Mouse (Mus musculus): ENCODE measurements around the gene BC030870. TPM values are rescaled to one million over a fixed set of nuclear protein-coding genes. Genes with fewer than 3 reads are reported as not detected.
A peak's percentile ranks its signal among the peaks of the same experiment; 100 is the strongest.

BC030870 gene
- not detected for total RNA-seq (2021)

DNA sequence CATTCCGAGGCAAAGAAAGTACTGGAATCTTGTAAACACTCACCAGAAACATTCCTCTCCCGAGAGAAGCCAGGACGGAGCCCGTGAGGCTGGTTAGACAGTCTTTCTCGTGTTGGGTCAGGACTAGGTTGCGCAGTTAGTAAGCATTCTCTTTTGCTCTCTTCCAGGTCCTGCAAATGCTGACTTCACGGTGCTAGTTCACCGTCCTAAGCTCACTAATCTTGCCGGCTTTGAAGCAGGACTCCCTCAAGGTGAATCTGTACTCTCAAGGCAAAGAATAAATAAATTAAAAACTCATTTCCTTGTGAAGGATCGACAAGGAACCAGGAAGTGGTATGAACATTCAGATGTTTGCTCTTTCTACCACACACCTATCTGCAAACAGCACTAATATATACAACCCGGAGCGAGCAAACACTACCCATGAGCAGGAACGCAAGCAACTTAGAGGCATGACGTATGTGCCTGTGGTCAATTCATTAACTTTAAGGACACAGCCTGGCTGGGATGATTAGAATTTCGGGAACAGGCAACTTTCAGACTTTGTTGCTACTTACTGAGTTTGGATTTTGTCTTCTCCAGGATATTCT is at the start of gene BC030870:
Gene BC030870, minus strand, starts transcription at position 365 of the 590 bp plus-strand sequence.
- no peak for DNase-seq

DNA sequence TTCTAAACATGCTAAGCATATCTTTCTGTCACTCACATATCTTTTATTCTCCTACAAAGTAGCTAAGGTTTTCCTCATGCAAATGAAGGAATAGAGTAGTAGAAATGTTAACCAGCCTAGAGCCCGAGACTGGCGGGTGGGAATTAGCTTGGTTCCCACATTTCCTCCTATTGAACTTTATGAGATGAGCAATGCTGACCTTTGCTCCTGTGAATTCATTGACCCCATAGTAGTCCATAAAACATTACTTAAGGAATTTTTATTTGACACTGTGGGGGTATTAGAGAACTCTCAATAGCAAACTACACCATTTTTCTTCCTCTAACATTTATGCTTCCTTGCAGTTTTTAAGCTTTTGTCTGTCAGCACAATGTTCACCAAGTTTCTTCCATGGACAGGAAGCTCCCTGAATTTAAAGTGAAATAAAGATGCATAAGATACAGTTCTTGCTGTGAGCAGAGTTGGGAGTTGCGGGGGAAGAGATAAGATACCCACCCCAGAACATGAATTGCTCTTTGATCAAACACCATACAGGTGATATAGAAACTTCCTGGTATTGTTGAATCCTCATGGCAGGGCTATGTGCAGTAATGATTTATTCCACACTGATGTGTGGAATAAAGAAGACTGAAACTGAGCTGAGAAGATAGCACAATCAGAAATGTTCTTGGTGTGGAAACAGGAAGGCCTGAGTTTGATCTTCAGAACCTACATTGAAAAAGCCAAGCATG is 45.5 kb upstream of the BC030870 start:
- no peak for DNase-seq

DNA sequence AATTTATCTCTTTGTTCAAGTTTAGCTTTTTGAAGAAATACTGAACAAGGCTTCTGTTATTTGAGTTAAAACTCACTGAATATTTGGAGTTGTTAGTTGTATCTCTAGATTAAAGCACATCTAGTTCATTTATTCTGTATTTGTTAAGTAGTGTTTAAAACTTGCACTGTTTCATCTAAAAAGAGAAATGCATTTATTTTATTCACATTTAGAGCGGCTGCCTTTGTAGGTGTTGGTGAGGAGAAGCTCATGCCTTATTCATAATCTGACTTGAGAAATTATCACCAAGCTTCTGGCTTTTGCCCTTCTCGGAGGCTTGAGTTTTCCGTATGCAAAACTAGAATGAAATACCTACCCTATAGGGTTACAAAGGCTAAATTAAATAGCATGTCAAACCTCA is 39.8 kb upstream of the BC030870 start:
- DNase-seq: no peak

DNA sequence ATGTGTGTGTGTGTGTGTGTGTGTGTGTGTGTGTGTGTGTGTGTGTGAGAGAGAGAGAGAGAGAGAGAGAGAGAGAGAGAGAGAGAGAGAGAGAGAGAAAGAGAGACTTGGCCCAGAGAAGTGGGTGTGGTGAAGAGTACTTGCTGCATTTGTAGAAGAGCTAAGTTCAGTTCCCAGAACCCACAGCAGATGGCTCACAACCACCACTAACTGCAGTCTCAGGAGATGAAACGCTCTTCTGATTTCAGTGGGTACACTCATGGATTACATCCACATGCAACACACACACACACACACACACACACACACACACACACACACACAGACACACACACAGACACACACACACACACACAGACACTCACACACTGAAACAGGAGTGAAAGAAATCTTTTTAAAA is 31.3 kb upstream of the BC030870 start:
- DNase-seq: peak in 1 of 2 experiments; percentile 34

DNA sequence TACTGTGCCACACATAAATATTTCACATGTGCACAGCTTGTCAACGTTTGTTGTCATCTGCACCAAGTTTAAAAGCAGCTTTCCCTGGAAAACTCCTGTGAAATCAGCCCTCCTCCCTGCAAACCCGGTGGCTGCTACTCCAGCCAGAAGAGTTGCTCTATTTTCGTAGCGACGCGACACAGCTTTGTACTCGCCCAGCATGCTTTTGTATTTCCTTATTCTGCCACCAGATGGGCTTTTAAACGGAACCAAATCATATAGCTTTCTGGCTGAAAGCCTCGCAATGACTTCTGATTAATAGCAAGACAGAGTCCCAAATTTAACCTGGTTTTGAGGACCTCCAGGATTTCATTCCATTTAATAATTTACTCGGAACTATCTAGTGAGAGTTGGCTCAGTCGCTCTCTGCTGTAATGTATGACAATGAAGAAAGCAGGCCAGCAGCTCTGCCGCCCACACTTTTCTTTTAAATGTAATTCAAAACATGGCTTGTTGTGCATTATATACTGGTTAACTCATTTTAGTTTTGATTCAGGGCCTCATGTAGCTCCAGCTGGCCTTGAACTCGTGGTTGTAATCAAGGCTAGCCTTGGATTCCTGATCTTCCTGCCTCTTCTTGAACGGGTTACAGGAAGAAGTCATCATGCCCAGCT is 29.9 kb upstream of the BC030870 start:
- peak; percentile 21 to 22 for DNase-seq

DNA sequence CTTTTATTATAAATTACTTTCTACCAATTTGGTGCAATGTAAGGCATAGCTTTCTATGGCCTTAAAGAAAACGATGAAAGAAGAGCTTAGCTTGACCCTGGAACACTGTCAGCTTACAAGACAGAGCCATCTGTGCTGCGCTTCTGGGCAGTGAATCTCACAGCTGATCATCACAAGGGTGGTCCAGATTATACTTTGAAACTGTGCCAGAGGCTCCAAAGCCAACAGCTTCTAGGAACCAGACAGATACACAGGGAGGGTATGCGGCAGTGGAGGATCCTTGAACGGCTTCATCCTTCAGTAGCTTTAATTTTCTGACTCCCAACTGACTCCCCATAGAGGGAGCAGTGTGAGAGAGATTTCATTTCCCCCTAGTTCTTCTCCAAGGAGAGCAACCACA is 28.5 kb upstream of the BC030870 start:
- no peak for DNase-seq

DNA sequence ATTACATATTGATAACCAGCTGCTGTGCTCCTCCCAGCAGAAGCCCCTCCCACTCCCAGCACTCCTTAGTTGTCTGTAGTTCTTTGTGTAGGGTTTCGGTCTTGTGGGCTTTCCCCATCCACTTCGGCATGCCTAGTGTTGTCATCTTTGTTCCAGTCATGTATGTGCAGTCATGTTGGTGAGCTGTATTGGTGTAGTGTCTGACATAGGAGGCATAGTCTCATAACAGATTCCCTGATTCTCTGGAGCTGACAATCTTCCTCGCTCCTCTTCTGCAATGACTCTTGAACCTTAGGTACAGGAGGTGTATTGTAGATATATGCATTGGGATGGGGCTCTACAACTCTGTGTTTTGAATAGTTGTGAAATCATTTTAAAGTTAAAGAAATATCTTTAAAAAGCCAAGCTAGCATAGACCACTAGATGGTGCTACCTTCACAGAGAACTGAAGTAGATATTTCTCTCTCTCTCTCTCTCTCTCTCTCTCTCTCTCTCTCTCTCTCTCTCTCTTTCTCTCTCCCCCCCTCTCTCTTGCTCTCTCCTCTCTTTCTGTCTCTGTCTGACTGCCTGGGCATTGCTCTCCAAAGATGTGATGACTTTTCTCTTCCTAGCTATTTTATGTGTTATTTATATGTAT is 9.6 kb upstream of the BC030870 start:
- DNase-seq: no peak

DNA sequence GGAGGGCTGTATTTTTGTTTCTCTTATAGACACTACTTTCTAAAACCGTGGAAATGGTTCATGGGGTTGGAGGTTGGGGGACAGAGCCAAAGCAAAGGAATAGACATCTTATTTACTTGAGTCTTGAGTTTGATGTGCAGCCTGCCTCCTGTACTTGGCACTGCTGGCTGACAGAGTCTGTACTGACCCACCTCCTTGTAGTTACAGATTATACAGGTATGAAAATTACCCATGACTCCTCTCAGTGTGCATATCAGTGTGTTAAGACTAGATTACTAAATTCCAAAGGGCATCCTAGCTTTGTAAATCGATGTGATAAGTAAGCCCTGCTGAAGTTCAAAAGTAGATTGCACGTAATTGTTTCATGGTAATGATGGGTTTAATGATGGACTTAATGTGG is 2.9 kb downstream of the BC030870 start:
- DNase-seq: no peak

DNA sequence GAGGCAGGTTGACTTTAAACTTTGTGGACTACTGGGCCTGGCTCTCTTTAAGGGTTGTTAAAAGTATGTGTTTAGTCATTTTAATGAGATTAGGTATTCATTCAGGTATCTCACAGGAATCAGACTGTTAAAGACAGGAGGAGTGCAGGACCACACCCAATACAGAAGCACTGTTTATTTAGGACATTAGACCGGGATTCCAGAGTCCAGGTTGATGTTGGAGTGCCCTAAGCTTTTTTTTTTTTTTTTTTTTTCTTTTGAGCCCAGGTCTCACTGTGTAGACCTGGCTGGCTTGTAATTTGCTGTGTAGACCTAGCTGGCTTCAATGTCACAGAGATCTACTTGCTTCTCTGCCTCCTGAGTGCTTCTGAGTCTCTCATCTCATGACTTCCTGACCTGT is 3.3 kb downstream of the BC030870 start:
- DNase-seq: no peak

DNA sequence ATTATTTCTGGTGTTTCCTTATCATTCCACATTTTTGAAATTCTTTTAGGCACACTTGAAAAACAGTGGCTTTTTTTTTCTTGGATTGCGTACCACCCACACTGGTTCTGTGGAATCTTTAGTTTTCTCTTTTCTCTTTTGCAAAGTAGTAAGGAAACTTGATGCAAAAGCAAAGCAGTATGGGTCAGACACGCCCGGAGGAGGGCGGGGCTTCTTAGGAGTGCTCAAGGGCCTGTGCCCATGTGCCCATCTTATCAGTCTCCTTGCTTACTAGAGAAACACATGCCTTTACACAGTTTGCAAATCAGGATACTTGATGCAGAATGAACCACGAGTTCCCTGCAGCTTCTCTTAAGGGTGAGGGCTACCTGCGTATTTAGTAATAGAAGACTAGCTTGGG is 17.3 kb downstream of the BC030870 start:
- no peak for DNase-seq

DNA sequence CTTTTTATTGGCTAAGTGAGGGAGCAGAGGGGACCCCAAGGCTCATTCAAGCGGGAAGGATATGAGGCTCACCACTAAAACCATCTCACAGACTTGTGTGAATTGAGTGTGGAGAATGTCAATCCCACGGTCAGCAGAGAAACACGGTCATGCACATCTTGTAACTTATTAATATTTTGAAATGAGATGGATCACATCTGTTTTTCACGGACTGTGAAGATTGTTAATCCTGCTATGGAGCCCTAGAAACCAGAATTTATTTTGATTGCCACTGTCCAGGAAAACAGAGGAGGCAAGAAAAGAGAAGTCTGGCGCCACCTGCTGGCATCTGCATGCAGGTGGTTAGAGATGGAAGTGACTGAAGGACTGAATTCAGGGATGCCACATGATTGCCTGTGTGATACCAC is 19.1 kb downstream of the BC030870 start:
- peak; percentile 57 to 67 for DNase-seq

DNA sequence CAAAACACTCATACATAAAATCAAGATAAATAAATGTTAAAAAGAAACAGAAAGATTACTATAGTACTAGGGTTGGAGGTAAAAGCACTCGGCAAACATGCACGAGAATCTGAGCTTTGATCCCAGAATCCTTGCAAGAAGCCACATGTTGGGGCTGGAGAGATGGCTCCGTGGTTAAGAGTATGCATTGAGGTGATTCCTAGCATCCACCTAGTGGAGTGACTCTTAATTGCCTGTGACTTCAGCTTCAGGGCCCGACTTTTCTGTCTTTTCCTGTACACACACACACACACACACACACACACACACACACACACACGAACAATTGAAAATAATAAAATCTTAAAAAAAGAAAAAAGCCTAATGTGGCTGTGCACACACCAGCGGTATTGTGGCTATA is 20.4 kb downstream of the BC030870 start:
- DNase-seq: no peak

DNA sequence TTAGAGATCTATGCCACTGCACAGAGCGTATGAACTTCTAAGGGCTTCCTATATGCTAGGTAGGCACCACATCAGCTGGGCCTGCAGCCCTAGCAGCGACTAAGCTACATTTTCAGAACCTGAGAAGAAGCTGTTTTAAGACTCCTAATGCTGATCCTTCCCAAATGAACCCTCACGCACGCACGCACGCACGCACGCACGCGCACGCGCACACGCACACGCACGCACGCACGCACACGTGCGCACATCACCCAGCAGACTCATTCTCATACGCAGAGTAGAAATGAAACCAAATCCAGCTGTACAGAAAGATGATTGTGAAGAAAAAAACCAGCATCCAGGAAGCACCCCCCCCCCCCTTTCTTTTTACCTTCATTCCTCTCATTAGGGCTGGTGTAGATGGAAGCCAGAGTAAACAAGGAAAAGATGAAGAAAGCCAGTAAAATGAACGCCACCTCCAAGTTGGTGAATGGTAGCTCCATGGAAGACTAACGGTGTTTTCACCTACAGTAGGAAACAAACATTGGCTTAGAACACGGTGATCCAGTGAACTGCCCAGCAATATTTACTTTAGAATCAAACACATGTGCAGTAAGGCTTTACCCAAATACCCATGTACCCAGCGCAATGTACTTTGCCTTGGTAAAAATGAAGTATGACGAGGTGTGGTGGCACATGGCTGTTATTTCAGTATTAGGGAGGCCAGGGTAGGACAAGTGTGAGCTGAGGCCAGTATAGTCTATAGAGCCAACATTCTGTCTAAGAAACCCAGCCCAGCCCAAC is 21.2 kb downstream of the BC030870 start:
- DNase-seq: no peak

DNA sequence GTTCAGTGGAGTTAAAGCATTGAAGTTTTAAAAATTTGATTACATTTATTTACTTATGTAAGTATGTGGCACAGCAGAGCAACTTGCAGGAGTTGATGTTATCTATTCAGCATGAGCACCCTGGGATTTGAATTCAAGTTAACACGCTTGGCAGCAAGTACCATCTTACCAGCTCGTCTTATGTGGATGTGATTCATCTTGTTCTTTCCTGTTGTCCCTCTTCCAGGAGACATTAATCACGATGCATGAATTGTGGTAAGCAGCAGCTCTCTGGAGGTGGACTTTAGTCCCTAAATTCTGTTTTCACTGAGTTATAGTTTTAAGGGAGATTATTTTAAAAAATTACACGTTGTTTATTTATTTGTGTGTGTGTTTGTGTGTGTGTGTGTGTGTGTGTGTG is 25.3 kb downstream of the BC030870 start:
- no peak for DNase-seq

DNA sequence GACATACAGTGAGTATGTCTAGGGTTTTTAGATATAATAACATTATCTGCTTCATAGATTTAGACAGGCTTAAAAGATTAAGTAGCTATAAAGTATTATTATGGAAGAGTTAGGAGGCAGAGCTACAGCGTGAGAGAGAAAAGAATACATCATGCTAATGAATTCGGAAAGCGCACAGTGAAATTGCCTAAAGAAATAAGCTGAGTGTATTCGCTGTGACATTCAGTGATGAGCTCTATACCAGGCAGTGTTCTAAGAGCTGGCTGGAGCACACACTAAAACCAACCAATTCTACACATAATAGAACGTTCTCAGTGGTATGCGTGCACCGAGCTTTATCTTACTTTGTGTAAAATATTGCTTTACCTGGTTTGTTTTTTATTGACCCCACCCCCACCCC is 25.7 kb downstream of the BC030870 start:
- DNase-seq: no peak

DNA sequence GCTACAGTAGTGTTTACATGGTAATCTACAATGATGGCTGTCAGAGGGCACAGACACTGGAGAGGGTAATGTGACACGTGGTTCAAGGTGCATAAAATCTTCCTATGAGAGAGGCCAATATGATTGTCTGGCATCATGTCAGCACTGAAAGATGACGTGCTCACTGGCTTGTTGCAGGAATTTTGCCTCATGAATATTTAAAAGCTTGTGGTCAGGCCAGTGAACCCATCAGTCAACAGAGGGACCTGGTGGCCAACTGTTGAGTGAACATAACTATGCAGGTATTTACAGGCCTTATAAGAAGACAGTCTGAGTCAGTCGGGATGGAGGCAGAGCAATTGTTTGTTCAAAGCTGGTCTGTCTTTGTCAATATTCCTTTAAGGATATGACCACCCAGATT is 29.6 kb downstream of the BC030870 start:
- DNase-seq: no peak

DNA sequence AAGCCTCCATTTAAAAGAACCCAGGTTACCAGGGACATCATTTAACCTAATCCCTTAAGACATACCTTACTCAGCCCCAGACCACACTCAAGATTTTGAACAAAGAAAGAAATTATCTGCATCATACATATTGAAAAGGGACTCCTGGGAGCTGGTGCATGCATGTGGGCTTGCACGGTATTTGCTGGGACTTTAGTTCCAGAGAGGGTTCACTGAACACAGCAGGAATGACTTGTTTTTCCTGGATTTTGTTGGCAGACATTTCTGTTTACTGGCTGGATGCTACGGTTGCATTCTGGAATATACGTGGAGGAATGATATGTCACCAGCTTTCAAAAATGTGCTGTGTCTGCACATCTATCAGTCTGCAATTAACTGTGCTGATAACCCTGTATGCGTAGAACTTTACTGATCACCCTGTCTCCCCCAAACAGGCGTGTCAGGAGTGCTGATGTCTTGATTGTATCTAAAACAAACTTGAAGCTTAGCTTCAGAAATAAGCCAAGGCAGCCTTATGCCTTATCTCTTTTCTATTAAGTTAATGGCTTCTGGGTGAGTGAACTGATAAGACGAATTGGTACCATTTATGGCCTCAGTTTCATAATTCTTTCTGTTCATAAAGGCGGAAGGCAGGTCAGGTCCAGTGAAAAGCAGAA is 31.5 kb downstream of the BC030870 start:
- no peak for DNase-seq

DNA sequence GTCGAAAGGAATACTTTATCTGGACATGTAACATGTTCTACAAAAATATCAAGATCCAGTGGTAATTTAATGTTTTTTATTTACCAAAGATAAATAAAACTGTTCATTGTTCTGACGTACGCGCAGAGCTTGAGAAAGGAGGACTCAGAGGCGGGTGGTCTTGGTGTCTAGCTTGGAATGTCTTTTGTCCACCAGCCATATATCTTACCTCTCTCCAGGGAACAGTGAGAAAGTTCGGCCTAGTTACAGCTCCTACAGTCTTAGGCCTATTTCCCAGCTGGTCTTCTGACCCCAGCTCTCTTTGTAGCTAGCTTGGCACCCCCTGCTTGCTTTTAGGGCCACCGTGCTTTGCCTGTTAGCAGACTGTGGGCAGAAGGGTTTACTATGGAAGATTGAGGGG is 39.6 kb downstream of the BC030870 start:
- DNase-seq: no peak

DNA sequence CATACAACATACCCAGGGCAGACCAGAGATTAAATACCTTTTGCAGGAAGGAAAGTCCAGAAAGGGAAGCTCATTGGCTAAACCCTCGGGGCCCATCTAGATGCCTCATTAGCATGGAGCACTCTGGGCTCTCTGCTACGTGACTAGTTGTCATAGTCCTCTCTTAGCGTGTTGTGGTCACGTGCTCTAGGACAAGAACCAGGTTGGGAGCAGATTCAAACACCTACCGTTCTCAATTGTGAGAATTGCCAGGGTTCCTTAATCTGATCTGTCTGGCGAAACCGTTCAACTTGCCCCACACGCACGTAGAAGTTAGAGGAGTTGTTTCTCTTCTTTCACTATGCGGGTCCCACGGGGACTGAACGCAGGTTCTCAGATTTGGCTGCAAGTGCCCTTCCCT is 41.2 kb downstream of the BC030870 start:
- no peak for DNase-seq

DNA sequence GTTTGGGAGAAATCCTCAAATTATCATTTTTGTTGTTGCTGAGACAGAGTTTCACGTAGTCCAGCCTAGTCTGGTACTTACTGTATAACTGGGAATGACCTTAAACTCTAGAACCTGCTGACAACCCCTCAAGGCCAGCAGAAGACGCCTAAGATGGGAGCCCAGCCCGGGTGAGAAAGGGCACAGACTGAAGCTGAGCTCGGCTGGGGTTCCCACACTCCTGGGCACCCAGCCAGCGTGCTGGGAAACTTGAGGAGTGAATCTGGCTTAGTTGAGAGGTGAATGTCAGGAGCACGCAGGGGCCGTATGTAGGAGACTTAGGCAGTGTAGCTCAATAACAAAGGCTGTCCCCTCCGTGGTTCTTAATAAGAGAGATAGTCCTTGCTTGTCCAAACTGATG is 41.7 kb downstream of the BC030870 start:
- no peak for DNase-seq

DNA sequence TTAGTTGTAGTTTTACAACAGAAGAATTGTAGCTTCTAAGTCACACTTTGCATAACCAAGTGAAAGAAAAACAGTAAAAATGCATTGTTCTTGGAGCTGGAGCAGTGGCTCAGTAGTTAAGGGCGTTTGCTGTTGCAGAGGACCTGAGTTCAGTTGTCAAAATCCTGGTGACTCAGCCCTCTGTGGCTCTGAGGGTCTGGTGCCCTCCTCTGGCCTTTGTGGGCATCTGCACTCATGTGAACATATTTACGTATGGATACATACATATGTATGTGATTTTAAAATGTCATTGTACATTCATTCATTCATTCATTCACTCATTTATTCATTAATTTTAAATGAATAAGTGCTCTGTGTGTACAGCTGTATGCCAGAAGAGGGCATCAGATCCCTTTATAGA is 43.7 kb downstream of the BC030870 start:
- no peak for DNase-seq

DNA sequence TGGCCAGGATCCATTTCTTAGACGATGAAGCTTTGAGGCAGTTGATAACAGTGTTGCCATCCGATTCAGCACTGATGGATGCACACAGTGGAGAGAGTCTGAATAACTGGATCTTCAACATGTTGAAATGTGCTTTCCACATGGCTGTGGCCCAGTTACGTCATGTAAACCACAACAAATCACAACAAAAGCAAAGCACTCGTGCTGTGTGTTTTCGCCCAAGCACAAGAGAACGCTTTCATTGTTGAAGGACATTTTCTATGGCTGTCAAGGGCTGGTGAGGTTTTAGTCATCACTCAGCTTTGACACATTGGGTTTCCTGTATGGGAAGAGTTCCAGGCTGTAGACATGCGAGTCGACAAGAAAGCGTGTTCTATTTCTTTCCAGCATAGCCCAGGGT is 48.6 kb downstream of the BC030870 start:
- no peak for DNase-seq
